Mouse (Mus musculus) right cerebral cortex, postnatal 4 days (tissue): Measurements from ENCODE around the gene 5730596B20Rik.

ENCODE experiments used
- DNase-seq: peaks from one replicate; pipeline ENCODE4 v3.0.0-alpha.2; 2022

Gene 5730596B20Rik

GRCm38 (mm10) chr6:52162611-52163365, 14.5 kb upstream of the 5730596B20Rik start:
- DNase-seq = no peak

GRCm38 (mm10) chr6:52163366-52164031, 13.8 kb upstream of the 5730596B20Rik start:
- DNase-seq = no peak

GRCm38 (mm10) chr6:52164051-52164625, 13.2 kb upstream of the 5730596B20Rik start:
- DNase-seq = no peak

GRCm38 (mm10) chr6:52164626-52165440, 12.5 kb upstream of the 5730596B20Rik start, which contains the start of gene Hoxa2:
Hoxa2 (minus strand) TSS chr6:52164831.
- no peak for DNase-seq

- no peak for DNase-seq
Observed at GRCm38 (mm10) chr6:52165441-52166370, 11.6 kb upstream of the 5730596B20Rik start.

- no peak for DNase-seq
Observed at GRCm38 (mm10) chr6:52166431-52167077, 10.7 kb upstream of the 5730596B20Rik start.

- DNase-seq = no peak
Observed at GRCm38 (mm10) chr6:52167176-52167575, 10.1 kb upstream of the 5730596B20Rik start.

GRCm38 (mm10) chr6:52167736-52168161, 9.5 kb upstream of the 5730596B20Rik start:
- DNase-seq = no peak

GRCm38 (mm10) chr6:52168191-52169055, 8.9 kb upstream of the 5730596B20Rik start:
- DNase-seq = no peak

GRCm38 (mm10) chr6:52169499-52170165, 7.7 kb upstream of the 5730596B20Rik start:
- DNase-seq = no peak

- no peak for DNase-seq
Observed at GRCm38 (mm10) chr6:52170166-52170897, 7.0 kb upstream of the 5730596B20Rik start.

GRCm38 (mm10) chr6:52170898-52171223, 6.4 kb upstream of the 5730596B20Rik start:
- no peak for DNase-seq

- DNase-seq = no peak
Observed at GRCm38 (mm10) chr6:52171331-52171730, 6.0 kb upstream of the 5730596B20Rik start.

- DNase-seq = no peak
Observed at GRCm38 (mm10) chr6:52171938-52172337, 5.4 kb upstream of the 5730596B20Rik start.

- DNase-seq = no peak
Observed at GRCm38 (mm10) chr6:52172501-52172900, 4.8 kb upstream of the 5730596B20Rik start.

GRCm38 (mm10) chr6:52173648-52174047, 3.6 kb upstream of the 5730596B20Rik start:
- DNase-seq = no peak

GRCm38 (mm10) chr6:52174968-52175751, 2.1 kb upstream of the 5730596B20Rik start:
- DNase-seq = no peak

- no peak for DNase-seq
Observed at GRCm38 (mm10) chr6:52175864-52176263, 1.4 kb upstream of the 5730596B20Rik start.
